Mouse (Mus musculus) heart, postnatal 10 days (tissue): ENCODE measurements around the gene Olfr166. TPM values are rescaled to one million over a fixed set of nuclear protein-coding genes. Genes with fewer than 3 reads are reported as not detected.
"Not testable (repeated sequence)": the region's sequence is repeated elsewhere in the genome, so short reads cannot be mapped to it uniquely, and the experiment has no call there.

ENCODE experiments used
- DNase-seq, 2 experiments: peaks; one replicate each; pipeline ENCODE4 v3.0.0; 2021
- intact Hi-C: fragments of 180-260 bp; cut with DNase I; formaldehyde crosslinking; loops from one replicate; pipeline ENCODE4 v1.15.1; 2025
- total RNA-seq, 2 experiments: library from RNA; stranded (reverse); gene quantifications; 2 replicates each; pipeline ENCODE4 v1.2.3; 2021

Olfr166 gene
- not detected for total RNA-seq

- no peak for DNase-seq
- intact Hi-C loops = no loop called here
These were observed at the start of gene Olfr166 for GRCm38 (mm10) chr16:19483394-19483793. Gene Olfr166, plus strand, starts transcription at chr16:19483694.

GRCm38 (mm10) chr16:19458741-19459140 lies 24.8 kb upstream of the Olfr166 start:
- intact Hi-C loops, DNase-seq: not testable (repeated sequence)

GRCm38 (mm10) chr16:19464365-19464764 lies 19.1 kb upstream of the Olfr166 start:
- intact Hi-C loops = no loop called here
- no peak for DNase-seq

- no peak for DNase-seq
- intact Hi-C loops = no loop called here
These were observed 38.7 kb downstream of the Olfr166 start, which contains the start of gene Olfr167 for GRCm38 (mm10) chr16:19522166-19522565. Gene Olfr167, minus strand, starts transcription at chr16:19522266.

- intact Hi-C loops = no loop called here
- DNase-seq = no peak
These were observed 52.0 kb downstream of the Olfr166 start, which contains the start of gene Olfr168 for GRCm38 (mm10) chr16:19535455-19535854. Gene Olfr168, minus strand, starts transcription at chr16:19535555.

Other genes starting within 250 kb of the Olfr166 start
- gene Olfr164, start 169.6 kb upstream of the Olfr166 start, total RNA-seq = not detected
- gene Olfr165, start 60.6 kb upstream of the Olfr166 start, total RNA-seq = not detected
- not detected for gene Olfr167, start 38.6 kb downstream of the Olfr166 start, total RNA-seq
- not detected for gene Olfr168, start 51.9 kb downstream of the Olfr166 start, total RNA-seq
- not detected for gene Olfr169, start 88.1 kb downstream of the Olfr166 start, total RNA-seq
- gene Olfr170, start 128.2 kb downstream of the Olfr166 start, total RNA-seq = not detected
- gene Olfr171, start 146.2 kb downstream of the Olfr166 start, total RNA-seq = not detected
- under 1 TPM in 1 of 2 experiments, not detected in 1; 0.07 TPM for gene Lamp3, start 222.7 kb downstream of the Olfr166 start, total RNA-seq